Mouse (Mus musculus) thymus, adult 18-20 months (tissue): ENCODE measurements at regions not wholly inside any gene's neighbourhood (a gene's known extent, or its start where the extent isn't known, plus 50 kb on each side); places are given as distances from the start of the nearest gene placed in this dataset.
"Not testable (repeated sequence)": the region's sequence is repeated elsewhere in the genome, so short reads cannot be mapped to it uniquely, and the experiment has no call there.

ENCODE experiments used
- DNase-seq, 2 experiments: peaks; one replicate each; pipeline ENCODE4 v3.0.0; 2022; ENCODE audit warnings: mixed read lengths in 2 of 2

- DNase-seq: no peak
These were observed 61.3 kb downstream of the Tmem17 start for GRCm38 (mm10) chr11:22573166-22573565.

DNA sequence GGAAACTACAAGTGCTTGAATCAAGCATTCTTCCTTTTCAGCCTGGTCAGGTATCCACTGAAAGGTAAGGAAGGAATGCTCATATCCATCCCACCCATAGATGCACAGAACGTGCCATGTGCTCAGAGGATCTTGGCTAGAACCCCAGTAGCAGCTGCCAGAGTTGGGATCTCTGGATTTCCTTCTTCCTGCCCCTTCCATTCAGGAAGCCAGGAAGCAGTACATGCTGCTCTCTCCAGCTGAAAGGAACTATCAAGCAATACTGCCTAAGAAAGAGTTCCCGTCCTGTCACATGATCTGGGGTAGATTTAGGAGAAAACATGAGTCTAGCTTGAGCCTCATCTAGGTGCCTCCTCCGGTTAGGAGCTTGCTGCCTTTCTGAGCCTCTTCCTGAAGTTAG lies 61.9 kb downstream of the Tmem17 start:
- DNase-seq: no peak

GRCm38 (mm10) chr11:22574506-22574905 lies 62.6 kb downstream of the Tmem17 start:
- no peak for DNase-seq

- no peak for DNase-seq
These were observed 72.2 kb downstream of the Tmem17 start for GRCm38 (mm10) chr11:22584100-22584487.

DNA sequence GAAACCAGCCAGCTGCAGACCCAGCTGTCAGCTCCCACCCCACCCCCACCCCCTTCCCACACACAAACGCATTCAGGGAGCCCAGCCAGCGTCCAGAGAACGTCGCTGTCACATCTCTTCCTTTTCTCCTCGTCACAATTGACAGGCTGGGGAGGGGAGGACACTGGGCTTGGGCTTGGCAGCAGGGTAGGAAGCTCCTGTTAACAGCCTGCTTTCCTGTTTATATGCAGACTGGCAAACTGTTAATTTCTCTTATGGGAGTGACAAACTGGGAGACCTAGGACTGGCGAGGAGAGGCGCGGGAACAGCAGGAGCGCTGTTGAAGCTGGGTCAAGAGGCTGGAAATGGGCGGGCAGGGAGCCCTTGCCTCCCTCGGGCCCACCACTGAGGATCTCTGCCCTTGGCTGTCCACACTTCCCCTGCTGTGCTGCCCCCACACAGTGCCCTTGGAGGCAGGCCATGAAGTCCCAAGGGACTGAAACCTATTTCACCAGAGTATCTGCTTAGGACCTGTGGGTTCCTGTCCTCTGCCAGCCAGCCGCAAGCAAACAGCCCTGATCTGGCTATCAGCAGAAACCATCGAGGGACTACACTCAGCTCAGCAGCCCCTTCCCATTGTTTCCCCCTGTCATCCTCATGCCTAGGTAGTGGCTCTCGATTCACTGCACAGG lies 72.7 kb downstream of the Tmem17 start:
- DNase-seq: no peak

DNA sequence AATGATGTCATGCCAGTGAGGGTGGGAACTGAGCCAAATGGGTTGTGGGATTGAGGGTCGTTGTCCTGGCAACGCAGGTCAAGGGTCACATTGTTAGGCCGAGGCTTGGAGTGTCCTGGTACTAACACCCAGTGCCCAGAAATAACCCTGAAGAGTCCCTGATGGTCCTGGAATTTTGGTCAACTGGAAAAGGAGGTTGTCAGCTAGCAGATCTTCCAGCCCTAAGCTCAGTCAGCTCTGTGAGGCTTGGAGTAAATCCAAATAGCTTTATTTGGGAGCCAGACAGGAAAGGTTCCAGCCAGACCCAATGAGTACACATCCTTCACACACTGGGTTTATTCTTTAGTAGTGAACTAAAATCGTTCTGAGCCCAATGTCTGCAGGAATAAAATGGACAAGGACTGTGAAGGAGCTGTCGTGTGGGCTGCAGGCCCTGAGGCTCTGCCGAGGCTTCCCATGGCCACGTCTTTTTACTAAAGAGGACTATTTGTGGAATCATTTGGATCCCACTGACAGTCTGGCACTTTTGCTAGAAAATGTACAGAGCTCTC lies 75.9 kb downstream of the Tmem17 start:
- DNase-seq: no peak

DNA sequence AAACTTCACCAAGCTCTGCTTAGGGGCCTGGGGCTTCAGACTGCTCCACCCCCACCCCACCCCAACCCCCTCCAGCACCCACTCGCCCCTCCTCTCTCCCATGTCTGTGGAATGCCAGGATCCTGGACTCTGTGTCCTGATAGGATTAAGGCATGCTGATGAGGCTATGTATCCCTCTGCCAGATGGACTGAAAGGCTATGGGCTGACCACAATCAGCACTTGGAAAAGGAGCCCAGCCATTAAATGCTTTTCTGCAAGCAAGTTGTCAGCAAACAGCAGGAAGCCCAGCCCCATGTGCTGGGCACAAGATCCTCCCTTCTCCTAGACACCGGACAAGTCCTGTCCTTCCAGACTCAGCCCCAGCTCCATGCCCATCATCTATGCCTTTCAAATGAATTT lies 76.7 kb downstream of the Tmem17 start:
- no peak for DNase-seq

DNA sequence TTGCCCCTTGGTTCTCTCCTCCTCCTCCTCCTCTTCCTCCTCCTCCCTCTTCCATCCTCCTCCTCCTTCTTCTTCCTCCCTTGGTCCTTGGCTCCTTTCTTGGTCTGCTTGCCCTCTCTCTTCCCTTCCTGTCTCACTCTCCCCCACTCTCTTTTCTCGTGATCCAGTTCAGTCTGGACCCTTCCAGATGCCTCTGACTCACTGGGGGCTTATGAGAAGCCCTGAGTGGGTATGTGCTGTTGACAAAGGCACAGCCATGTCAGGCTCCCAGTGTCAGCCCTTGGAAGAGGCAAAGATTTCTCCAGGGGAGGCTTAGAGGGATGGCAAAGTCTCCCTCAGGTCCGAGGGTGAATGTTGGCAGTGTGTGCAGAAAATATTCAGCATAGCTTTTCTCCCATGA lies 78.0 kb downstream of the Tmem17 start:
- no peak for DNase-seq

DNA sequence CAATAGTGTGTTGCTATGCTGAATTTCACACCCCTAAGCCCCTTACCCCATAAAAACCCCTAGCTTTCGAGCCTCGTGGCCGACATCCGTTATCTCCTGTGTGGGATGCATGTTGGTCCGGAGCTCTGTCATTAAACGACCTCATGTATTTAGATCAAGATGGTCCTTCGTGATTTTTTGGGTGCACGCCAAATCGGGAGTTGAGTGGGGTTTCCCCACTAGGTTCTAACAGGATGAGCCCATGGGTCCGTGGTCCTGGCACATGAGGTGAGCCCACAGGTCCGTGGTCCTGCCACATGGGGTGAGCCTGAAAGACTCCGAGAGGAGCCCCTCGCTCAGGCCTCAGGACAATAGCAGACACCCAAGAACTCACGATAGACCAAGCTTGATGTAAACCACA lies 79.2 kb downstream of the Tmem17 start:
- DNase-seq: not testable (repeated sequence)

DNA sequence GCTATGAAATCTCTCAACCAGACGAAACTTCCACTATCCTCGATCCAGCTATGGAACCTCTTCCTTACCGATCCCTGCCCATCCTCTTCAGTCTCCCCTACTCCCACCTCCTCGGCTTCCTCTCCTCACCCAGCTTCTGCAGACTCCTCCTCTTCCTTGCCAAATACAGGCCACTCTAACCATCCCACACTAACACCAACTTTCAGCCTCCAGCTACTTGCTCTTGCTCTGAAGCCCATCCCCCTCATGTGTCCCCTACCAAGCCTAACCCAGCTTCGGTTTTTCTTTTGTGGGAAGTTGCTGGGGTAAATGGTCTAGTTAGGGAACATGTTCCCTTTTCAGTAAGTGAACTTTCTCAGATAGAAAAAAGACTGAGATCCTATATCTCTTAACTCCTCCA lies 80.8 kb downstream of the Tmem17 start:
- DNase-seq: no peak

DNA sequence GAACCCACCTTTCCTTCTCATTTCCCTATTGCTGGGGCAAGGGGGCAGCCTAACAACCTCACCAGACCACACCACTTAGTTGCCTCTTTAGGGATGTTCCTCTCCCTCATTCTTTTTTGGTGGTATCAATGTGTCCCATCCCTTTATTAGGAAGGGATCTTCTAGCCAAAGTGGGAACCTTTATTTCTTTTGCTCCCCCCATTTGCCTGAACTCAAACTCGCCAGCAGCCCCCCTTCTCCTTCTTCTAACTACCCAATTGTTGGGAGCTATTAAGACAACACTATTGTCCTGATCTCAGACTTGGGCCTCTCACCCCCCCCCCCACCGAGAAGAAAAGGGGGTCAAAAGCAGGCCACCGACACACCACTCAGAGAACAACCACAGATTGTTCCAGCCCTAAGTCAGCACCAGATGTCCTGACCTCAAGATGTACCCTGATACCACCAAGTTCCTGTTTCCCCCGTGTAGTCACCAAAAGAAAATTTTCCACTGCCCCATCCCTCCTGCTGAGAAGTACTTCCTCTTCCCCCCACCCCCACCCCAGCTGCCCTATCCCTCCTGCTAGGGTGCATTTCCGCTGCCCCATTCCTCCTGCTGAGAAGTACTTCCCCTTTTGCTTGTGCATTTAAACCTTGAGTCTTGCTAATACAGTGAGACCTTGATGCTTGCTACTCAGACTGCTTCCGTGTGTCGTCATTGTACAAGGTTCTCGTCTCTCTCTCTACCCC lies 84.4 kb downstream of the Tmem17 start:
- DNase-seq: no peak

GRCm38 (mm10) chr11:22596805-22597149 lies 84.9 kb downstream of the Tmem17 start:
- DNase-seq: no peak

DNA sequence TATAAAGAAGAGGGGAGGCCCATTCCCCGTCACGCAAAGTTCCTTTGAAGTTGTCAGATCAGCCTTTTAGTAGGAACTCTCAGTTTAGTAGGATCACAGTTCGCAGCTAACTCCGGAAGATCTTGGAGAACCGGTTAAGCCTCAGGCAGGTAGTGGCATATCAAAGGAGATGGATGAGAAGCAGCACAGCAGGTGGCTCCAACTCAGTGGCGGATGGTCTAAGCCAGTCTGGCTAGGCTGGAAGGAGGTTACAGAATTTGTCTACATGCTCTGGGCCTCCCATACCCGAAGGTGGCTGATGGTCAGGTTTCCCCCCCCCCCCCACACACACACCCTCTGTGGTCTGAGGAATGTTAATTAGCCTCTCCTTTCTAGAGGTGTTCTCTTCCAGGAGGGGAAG lies 88.5 kb downstream of the Tmem17 start:
- no peak for DNase-seq

DNA sequence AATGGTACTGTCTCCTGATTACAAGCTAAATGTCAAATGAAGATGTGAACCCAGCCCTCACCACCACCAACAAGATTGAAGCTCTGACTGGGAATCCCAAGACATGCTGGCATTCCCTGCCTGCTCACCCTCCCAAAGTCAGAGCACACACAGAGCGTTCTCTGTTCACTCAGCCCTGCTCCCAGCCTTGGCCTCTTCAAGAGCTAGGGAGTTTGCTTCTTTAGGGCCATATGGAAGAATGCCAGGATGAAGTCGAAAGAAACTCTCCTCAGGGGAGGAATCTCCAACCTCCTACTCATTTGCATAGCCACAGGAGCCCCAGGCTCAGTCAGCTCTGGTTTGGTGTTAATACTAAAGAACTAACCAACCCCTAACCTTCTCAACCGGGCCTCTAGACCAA lies 90.1 kb downstream of the Tmem17 start:
- no peak for DNase-seq

GRCm38 (mm10) chr11:22602610-22603009 lies 90.7 kb downstream of the Tmem17 start:
- no peak for DNase-seq

DNA sequence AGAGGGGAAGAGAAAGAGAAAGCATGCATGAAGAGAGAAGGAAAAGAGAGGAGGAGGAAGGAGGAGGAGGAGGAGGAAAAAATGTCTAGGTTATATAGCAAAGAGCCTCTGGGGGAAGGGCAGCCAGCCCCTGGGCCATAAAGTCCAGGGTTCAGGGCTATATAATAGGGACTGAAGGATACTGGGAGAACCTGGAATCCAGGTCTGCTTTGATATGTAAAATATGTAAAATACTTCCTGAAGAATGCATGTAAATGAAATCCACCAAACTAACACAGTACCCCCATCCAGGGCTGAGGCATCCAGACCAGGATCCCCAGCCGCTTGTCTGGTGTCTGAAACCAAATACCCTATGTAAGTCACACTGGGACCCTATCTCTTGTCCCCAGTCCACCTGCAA lies 91.5 kb downstream of the Tmem17 start:
- DNase-seq: no peak

DNA sequence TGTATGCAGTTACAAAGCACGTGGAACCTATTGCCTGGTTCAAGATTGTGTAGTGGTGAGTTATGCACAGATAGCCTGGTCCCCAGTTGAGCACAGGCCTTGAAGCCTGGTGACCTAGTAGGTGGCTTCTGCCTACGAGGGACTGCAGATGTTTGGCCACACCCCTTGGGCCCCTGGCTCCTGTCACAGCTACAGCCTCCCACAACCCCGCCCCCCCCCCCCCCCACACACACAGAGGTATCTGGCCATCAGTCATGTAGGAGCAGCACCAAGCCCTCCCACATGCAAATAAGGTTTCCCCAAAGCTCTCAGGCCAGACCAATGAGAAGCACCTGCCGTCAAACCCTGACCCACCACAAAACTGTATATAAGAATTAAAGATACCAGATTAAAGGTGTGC lies 94.5 kb downstream of the Tmem17 start:
- no peak for DNase-seq

- no peak for DNase-seq
These were observed 95.8 kb downstream of the Tmem17 start for GRCm38 (mm10) chr11:22607645-22608044.

DNA sequence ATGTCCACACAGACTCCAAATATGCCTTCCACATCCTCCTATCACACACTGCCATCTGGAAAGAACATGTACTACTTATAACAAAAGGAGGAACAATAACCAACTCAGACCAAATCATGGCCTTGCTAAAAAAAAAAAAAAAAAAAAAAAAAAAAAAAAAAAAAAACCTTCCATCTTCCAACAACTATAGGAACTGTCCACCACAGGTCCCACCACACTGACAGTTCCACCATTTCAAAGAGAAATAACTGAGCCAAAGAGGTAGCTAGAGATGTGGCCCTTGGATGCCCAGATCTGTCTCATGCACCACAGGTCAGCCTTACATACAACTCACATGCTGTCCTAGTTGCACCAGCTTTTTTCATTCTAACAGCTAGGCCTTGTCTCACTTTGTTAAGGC lies 97.1 kb downstream of the Tmem17 start:
- no peak for DNase-seq

DNA sequence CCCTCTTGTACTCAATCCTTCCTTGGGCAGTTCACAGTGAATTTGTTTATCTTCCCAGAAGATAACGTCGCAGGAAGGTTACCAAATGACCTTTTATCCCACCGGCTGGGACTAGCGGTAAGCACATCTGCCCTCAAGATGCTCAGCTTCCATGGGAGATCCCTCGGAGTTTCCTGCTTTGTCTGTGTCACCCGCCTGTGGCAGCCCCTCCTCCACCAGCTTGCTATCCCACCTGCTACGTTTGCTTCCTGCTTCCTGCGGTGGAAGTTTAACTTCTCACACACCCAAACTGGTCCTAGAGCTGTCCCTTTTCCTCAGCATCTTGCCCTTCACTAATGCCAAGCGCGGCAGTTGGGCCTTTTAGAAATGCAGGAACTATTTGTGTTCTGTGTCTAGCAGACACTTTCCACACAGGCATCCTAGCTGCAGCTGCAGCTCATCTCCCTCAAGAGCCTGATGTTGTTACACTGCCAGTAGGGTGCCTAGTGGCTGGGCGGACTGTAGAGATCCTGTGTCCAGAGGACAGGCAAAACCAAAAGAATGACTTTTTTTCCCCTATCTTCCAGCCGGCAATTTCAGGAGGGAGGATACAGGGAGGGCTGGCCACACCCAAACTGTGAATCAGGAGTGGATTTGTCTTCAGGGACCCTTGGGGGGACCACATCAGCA lies 98.7 kb downstream of the Tmem17 start:
- no peak for DNase-seq

- no peak for DNase-seq
These were observed 99.4 kb downstream of the Tmem17 start for GRCm38 (mm10) chr11:22611102-22611869.

GRCm38 (mm10) chr11:22613500-22613899 lies 101.6 kb downstream of the Tmem17 start:
- no peak for DNase-seq

DNA sequence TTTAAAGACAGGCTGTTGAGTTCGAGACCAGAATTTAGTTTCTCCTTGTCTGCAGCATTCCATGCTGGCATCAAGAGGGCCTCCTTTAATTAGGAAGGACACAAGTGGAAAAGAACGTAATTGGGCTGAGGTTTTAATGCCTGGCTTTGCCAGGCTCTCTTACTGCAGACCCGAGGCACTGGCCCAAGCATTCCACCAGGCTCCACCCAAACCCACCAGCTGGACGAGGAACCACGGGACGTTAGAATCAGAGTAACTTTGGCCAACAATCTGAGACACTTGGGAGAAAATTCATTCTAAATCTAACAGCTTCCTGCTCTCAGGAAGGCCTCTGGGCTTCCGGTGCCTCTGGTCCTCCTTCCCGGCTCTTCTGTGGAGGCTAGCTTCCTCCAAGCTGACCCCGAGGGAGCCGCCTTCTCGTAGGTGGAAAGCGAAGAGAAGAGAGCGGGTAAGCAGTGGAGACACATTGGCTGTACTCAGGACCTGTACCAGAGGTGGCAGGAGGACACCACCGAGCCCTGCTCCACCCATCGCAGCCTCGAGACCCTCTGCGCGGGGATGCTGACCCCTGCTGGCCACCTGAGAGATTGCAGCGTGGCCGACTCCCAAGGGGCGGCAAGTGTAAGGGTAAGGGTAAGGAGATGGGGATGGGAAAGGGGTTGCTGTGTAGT lies 105.5 kb downstream of the Tmem17 start:
- DNase-seq: peak; percentile 59 to 66
